Mouse (Mus musculus) testis, adult 2 months (tissue): ENCODE results near the gene Slamf6.

Experiments
- CTCF ChIP-seq: fragments of 200-500 bp; IDR thresholded peaks from 2 replicates; pipeline ENCODE4 v1.5.1; 2012; ENCODE audit warnings: low read depth, mild to moderate bottlenecking, inconsistent platforms, low read length, moderate library complexity; ENCODE audit not compliant: control insufficient read depth, insufficient read depth, insufficient replicate concordance
- POLR2A ChIP-seq: fragments of 200-500 bp; IDR thresholded peaks from 2 replicates; pipeline ENCODE4 v1.6.1; 2012; ENCODE audit warnings: low read depth, mild to moderate bottlenecking, inconsistent platforms, low read length, moderate library complexity; ENCODE audit not compliant: control insufficient read depth

GRCm38 (mm10) chr1:171948946-171949508, 31.7 kb downstream of the Slamf6 start:
- TF ChIP-seq CTCF, result no peak
- TF ChIP-seq POLR2A, result no peak
